Mouse (Mus musculus): ENCODE results near the gene Itgal.

- TF ChIP-seq TAL1 (IDR thresholded peaks at IDR 0.05; ENCODE audit: low read length) = no peak
- no peak for TF ChIP-seq GATA1 (IDR thresholded peaks at IDR 0.05; ENCODE audit: low read length)
Measured at GRCm38 (mm10) chr7:127255008-127255407, 41.1 kb upstream of the Itgal start.

Measured in erythroblast, embryonic 14.5 days (primary cell).